Mouse (Mus musculus) bone marrow macrophage, adult 2 months (primary cell): ENCODE data around the gene Zfp599.

Experiments
- CTCF ChIP-seq: IDR thresholded peaks from 2 replicates; pipeline ENCODE4 v1.5.1; 2012; ENCODE audit warnings: low read depth, mild to moderate bottlenecking, low read length, moderate library complexity
- POLR2A ChIP-seq: IDR thresholded peaks from 2 replicates; pipeline ENCODE4 v1.6.1; 2012; ENCODE audit warnings: mild to moderate bottlenecking, low read depth, low read length, borderline replicate concordance

- TF ChIP-seq CTCF (no peak), POLR2A (no peak)
Measured at GRCm38 (mm10) chr9:22261594-22261993, 1.9 kb upstream of the Zfp599 start.
